Mouse (Mus musculus): ENCODE results near the gene Nuak1. TPM values are rescaled to one million over a fixed set of nuclear protein-coding genes. Genes with fewer than 3 reads are reported as not detected.

Nuak1 gene
- polyA plus RNA-seq, 1 experiment from 2014 or later, result 2.4 TPM

DNA sequence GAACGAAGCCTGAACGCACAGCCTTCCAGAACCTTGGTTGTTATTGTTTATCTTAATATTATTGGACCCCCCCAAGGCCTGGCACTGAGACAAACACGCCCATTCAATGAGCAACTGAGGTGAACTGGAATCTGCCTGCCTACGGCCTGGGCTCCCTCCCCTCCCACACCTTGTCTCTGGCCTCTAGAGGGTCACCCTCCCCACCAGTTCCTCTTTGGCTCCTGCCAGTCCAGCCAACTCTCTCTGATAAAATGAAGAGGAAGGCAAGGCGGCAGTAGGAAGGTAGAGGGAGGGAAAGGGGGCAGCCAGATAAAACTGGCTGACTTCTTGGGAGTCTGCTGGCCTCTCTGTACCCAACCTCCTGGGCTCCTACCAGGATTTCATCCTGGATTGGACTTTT lies 45.1 kb downstream of the Nuak1 start:
- 74% methylated on average over 5 of the region's 5 CpGs for WGBS
- no peak for TF ChIP-seq CTCF (IDR thresholded peaks at IDR 0.05; ENCODE audit: low read depth)
- no peak overlapping the region for H3K27ac ChIP-seq
- H3K4me2 ChIP-seq (ENCODE audit: low read length), result no peak overlapping the region
- H3K4me3 ChIP-seq (replicated peaks; ENCODE audit: low read depth, low read length), result no peak overlapping the region
- DNase-seq (ENCODE audit: low spot score) (no peak), ATAC-seq (replicated peaks; ENCODE audit: low FRiP score, low read depth) (no peak)
- no peaks in the 10 kb centered on the region for H3K27me3 ChIP-seq (ENCODE audit: insufficient read depth, low read length)
- peaks cover 14% of the 10 kb centered on the region for H3K4me1 ChIP-seq (replicated peaks; ENCODE audit: insufficient read depth, low read length)
- H3K9ac ChIP-seq (ENCODE audit: low read depth, low read length), result no peak overlapping the region
- H3K36me3 ChIP-seq (ENCODE audit: insufficient read depth, low read length), result 0 out of 2 replicates have a peak, but pooled peaks cover 10% of the 10 kb centered on the region
- no peaks in the 10 kb centered on the region for H3K9me3 ChIP-seq (replicated peaks; ENCODE audit: low read length)

DNA sequence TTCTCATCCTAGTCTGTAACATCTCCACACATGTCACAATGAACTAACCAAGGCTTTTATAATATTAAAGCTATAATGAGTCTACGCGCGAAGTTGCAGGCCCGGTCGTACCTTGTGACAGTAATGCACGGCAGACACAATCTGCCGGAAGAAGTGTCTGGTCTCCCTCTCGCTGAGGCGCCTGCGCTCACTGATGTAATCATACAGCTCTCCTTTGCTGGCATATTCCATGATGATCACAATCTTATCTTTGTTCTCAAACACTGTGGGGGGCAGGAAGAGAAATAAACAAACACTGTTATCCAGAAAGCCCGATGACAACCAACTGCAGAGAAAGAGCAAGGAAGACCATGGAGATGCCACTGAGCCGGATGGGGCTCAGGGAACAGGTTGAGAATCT lies 46.5 kb downstream of the Nuak1 start:
- peaks cover 14% of the 10 kb centered on the region for H3K4me1 ChIP-seq (replicated peaks; ENCODE audit: insufficient read depth, low read length)
- no peaks in the 10 kb centered on the region for H3K9me3 ChIP-seq (replicated peaks; ENCODE audit: low read length)
- 88% methylated on average over 12 of the region's 12 CpGs for WGBS
- H3K27ac ChIP-seq, result no peak overlapping the region
- no peak for TF ChIP-seq CTCF (IDR thresholded peaks at IDR 0.05; ENCODE audit: low read depth)
- DNase-seq (ENCODE audit: low spot score) (no peak), ATAC-seq (replicated peaks; ENCODE audit: low FRiP score, low read depth) (no peak)
- no peak overlapping the region for H3K4me2 ChIP-seq (ENCODE audit: low read length)
- H3K4me3 ChIP-seq (replicated peaks; ENCODE audit: low read depth, low read length), result no peak overlapping the region
- no peak overlapping the region for H3K9ac ChIP-seq (ENCODE audit: low read depth, low read length)
- no peaks in the 10 kb centered on the region for H3K27me3 ChIP-seq (ENCODE audit: insufficient read depth, low read length)
- 0 out of 2 replicates have a peak, but pooled peaks cover 10% of the 10 kb centered on the region for H3K36me3 ChIP-seq (ENCODE audit: insufficient read depth, low read length)

DNA sequence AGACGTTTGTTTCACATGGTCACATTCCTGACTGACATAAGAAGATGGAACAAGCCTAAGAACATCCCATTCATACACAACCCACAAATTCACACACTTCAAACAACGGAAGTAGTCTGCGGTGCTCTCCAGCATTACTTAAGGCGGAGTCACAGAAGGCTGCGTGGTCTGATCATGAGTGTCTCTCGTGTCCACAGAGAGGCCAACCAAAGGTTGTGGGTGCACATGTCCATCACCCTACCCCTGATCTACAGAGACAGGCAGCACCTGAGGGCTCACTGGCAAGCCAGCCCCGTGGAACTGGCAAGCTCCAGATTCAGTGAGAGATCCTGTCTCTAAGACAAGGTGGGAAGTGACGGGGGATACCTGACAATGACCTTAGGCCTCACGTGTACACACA lies 47.0 kb downstream of the Nuak1 start:
- H3K4me1 ChIP-seq (replicated peaks; ENCODE audit: insufficient read depth, low read length), result peaks cover 18% of the 10 kb centered on the region
- no peak overlapping the region for H3K4me3 ChIP-seq (replicated peaks; ENCODE audit: low read depth, low read length)
- H3K9ac ChIP-seq (ENCODE audit: low read depth, low read length), result no peak overlapping the region
- H3K27ac ChIP-seq, result no peak overlapping the region
- no peak overlapping the region for H3K4me2 ChIP-seq (ENCODE audit: low read length)
- no peaks in the 10 kb centered on the region for H3K9me3 ChIP-seq (replicated peaks; ENCODE audit: low read length)
- ATAC-seq (replicated peaks; ENCODE audit: low FRiP score, low read depth) (no peak), DNase-seq (ENCODE audit: low spot score) (no peak)
- 0 out of 2 replicates have a peak, but pooled peaks cover 10% of the 10 kb centered on the region for H3K36me3 ChIP-seq (ENCODE audit: insufficient read depth, low read length)
- WGBS, result 71% methylated on average over 9 of the region's 9 CpGs
- no peaks in the 10 kb centered on the region for H3K27me3 ChIP-seq (ENCODE audit: insufficient read depth, low read length)
- no peak for TF ChIP-seq CTCF (IDR thresholded peaks at IDR 0.05; ENCODE audit: low read depth)

- H3K4me2 ChIP-seq (ENCODE audit: low read length), result no peak overlapping the region
- WGBS, result 80% methylated on average over 3 of the region's 3 CpGs
- ATAC-seq (replicated peaks; ENCODE audit: low FRiP score, low read depth), result no peak
- H3K9me3 ChIP-seq (replicated peaks; ENCODE audit: low read length), result no peaks in the 10 kb centered on the region
- TF ChIP-seq CTCF (IDR thresholded peaks at IDR 0.05; ENCODE audit: low read depth), result no peak
- H3K4me1 ChIP-seq (replicated peaks; ENCODE audit: insufficient read depth, low read length), result peaks cover 25% of the 10 kb centered on the region
- 0 out of 2 replicates have a peak, but pooled peaks cover 10% of the 10 kb centered on the region for H3K36me3 ChIP-seq (ENCODE audit: insufficient read depth, low read length)
- peak; percentile 54 for DNase-seq (ENCODE audit: low spot score)
- H3K27me3 ChIP-seq (ENCODE audit: insufficient read depth, low read length), result no peaks in the 10 kb centered on the region
- H3K4me3 ChIP-seq (replicated peaks; ENCODE audit: low read depth, low read length), result no peak overlapping the region
- peak overlapping the region; percentile 70 for H3K27ac ChIP-seq
- 0 out of 2 replicates have a peak overlapping the region, but pooled peaks have one; percentile 2 for H3K9ac ChIP-seq (ENCODE audit: low read depth, low read length)
Observed at GRCm38 (mm10) chr10:84392723-84393081, 47.7 kb downstream of the Nuak1 start.

GRCm38 (mm10) chr10:84392027-84392722 lies 48.2 kb downstream of the Nuak1 start:
- peak; percentile 51 for TF ChIP-seq CTCF (IDR thresholded peaks at IDR 0.05; ENCODE audit: low read depth)
- Histone ChIP-seq H3K4me1 (replicated peaks; ENCODE audit: insufficient read depth, low read length) (peaks cover 31% of the 10 kb centered on the region), H3K27me3 (ENCODE audit: insufficient read depth, low read length) (no peaks in the 10 kb centered on the region), H3K9me3 (replicated peaks; ENCODE audit: low read length) (no peaks in the 10 kb centered on the region), H3K9ac (ENCODE audit: low read depth, low read length) (0 out of 2 replicates have a peak overlapping the region, but pooled peaks have one; percentile 2), H3K4me3 (replicated peaks; ENCODE audit: low read depth, low read length) (no peak overlapping the region), H3K4me2 (ENCODE audit: low read length) (no peak overlapping the region), H3K27ac (peak overlapping the region; percentile 70), H3K36me3 (ENCODE audit: insufficient read depth, low read length) (0 out of 2 replicates have a peak, but pooled peaks cover 10% of the 10 kb centered on the region)
- 33% methylated on average over 14 of the region's 14 CpGs for WGBS
- ATAC-seq (replicated peaks; ENCODE audit: low FRiP score, low read depth), result no peak
- DNase-seq (ENCODE audit: low spot score), result peak; percentile 65

DNA sequence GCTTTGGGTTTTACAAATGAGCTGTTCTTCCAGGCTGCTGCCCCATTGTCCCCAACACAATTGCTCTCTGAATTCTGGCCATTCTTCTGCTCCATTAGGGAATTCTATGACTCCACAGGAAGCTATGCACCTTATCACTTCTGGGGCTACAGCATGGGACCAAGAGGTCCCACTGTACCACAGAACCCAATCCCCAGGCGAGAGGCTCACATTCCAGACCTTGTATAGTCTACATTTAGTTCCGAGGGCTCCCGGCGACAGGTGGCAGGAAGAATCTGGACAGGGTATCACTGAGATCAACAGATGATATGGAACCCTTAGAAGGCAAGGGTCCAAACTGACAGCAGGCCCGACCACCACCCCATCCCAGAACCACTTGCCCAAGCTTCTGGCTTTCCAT lies 50.7 kb downstream of the Nuak1 start:
- H3K9ac ChIP-seq (ENCODE audit: low read depth, low read length), result no peak overlapping the region
- no peaks in the 10 kb centered on the region for H3K27me3 ChIP-seq (ENCODE audit: insufficient read depth, low read length)
- H3K4me3 ChIP-seq (replicated peaks; ENCODE audit: low read depth, low read length), result no peak overlapping the region
- TF ChIP-seq CTCF (IDR thresholded peaks at IDR 0.05; ENCODE audit: low read depth), result no peak
- no peak overlapping the region for H3K27ac ChIP-seq
- DNase-seq (ENCODE audit: low spot score) (no peak), ATAC-seq (replicated peaks; ENCODE audit: low FRiP score, low read depth) (no peak)
- H3K4me1 ChIP-seq (replicated peaks; ENCODE audit: insufficient read depth, low read length), result peaks cover 25% of the 10 kb centered on the region
- H3K36me3 ChIP-seq (ENCODE audit: insufficient read depth, low read length), result 0 out of 2 replicates have a peak, but pooled peaks cover 10% of the 10 kb centered on the region
- H3K9me3 ChIP-seq (replicated peaks; ENCODE audit: low read length), result no peaks in the 10 kb centered on the region
- no peak overlapping the region for H3K4me2 ChIP-seq (ENCODE audit: low read length)
- 82% methylated on average over 5 of the region's 5 CpGs for WGBS
